Mouse (Mus musculus): ENCODE data around the gene Zfp607b. TPM values are rescaled to one million over a fixed set of nuclear protein-coding genes. Genes with fewer than 3 reads are reported as not detected.

Gene Zfp607b
- polyA plus RNA-seq, 1 experiment from 2014 or later: 4.1 TPM

DNA sequence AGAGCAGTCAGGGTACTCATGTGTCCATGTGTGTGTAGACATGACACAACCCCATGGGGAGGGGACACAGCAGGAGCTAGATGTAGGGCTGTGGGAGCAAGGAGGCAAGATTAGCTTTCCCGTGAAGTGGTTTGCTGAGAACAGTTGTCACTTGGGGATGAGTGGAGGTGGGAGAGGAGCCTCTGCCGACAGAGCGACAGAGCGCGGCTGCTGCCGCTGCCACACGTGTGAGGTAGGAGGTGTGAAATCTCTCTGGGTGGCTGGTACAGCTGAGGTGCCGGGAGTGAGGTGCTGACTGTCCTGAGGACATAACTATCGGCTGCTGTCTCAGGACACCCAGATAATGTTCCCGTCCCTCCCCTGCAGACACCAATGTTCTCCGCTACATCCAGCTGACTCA is 33.6 kb upstream of the Zfp607b start:
- ATAC-seq (ENCODE audit: insufficient read depth, low FRiP score): no peak
- Histone ChIP-seq H3K9me3 (replicated peaks; ENCODE audit: control insufficient read depth, low read length) (no peaks in the 10 kb centered on the region), H3K27me3 (ENCODE audit: control insufficient read depth, insufficient read depth, low read length) (peaks cover 53% of the 10 kb centered on the region), H3K9ac (ENCODE audit: low read length) (no peak overlapping the region), H3K4me1 (ENCODE audit: control insufficient read depth, insufficient read depth, low read length) (peaks cover 4% of the 10 kb centered on the region; the same call in 1 of the 2 replicates), H3K27ac (ENCODE audit: low read length) (no peak overlapping the region), H3K4me2 (ENCODE audit: low read depth, low read length) (no peak overlapping the region), H3K36me3 (ENCODE audit: control insufficient read depth, insufficient read depth, low read length) (no peaks in the 10 kb centered on the region), H3K4me3 (replicated peaks; ENCODE audit: low read length) (no peak overlapping the region)
- WGBS: 39% methylated on average over 11 of the region's 11 CpGs

DNA sequence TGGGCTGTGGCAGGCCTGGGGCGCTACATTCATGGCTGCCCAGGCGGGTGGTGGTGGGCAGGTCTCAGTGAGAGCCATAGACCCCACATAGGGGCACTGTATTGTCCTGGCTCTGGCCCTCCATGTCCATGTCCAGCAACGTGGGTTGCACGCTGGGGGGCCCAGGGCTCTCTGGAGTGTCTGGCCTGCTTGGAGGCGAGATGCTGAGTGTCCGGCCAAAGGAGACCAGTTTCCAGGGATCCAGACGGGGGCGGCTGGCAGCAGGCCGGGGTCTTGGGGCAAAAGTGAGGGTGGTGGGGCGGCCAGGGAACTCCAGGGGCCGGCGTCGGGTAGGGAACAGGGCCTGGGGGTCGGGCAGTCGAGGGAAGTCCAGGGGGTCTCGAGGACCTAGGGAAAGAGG is 32.5 kb upstream of the Zfp607b start:
- Histone ChIP-seq H3K9me3 (replicated peaks; ENCODE audit: control insufficient read depth, low read length) (no peaks in the 10 kb centered on the region), H3K4me3 (replicated peaks; ENCODE audit: low read length) (no peak overlapping the region), H3K27me3 (ENCODE audit: control insufficient read depth, insufficient read depth, low read length) (peaks cover 53% of the 10 kb centered on the region), H3K27ac (ENCODE audit: low read length) (no peak overlapping the region), H3K9ac (ENCODE audit: low read length) (no peak overlapping the region), H3K4me1 (ENCODE audit: control insufficient read depth, insufficient read depth, low read length) (peaks cover 4% of the 10 kb centered on the region; the same call in 1 of the 2 replicates), H3K36me3 (ENCODE audit: control insufficient read depth, insufficient read depth, low read length) (no peaks in the 10 kb centered on the region), H3K4me2 (ENCODE audit: low read depth, low read length) (no peak overlapping the region)
- ATAC-seq (ENCODE audit: insufficient read depth, low FRiP score): no peak
- 88% methylated on average over 16 of the region's 16 CpGs for WGBS

DNA sequence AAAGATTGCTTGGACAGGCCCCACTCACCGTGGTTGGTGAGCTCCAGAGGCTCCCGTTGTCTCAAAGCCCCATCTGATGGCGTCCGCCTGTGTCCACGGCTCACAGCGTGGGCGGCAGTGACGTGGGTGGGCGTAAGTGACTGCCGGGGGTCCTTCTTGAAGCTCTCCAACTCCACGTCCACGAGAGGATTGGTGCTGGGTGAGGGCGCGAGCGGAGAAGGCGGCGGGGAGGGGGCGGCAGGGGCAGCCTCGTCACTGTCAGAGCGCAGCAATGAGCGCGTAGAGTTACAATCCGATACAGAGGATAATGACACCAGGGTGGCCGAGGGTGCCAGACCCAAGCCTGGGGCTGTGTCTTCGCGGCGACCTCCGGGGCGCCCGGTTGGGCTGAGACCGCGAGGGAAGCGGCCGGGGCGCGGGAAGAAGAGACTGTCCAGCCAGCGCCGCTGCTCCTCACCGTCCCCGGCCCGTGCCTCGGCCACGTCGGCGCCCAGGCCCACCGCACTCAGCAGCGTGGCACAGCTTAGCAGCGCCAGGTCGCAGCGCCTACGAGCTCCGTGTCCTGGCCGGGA is 31.2 kb upstream of the Zfp607b start:
- Histone ChIP-seq H3K4me1 (ENCODE audit: control insufficient read depth, insufficient read depth, low read length) (peaks cover 4% of the 10 kb centered on the region; the same call in 1 of the 2 replicates), H3K4me3 (replicated peaks; ENCODE audit: low read length) (no peak overlapping the region), H3K4me2 (ENCODE audit: low read depth, low read length) (no peak overlapping the region), H3K27ac (ENCODE audit: low read length) (no peak overlapping the region), H3K36me3 (ENCODE audit: control insufficient read depth, insufficient read depth, low read length) (no peaks in the 10 kb centered on the region), H3K9ac (ENCODE audit: low read length) (no peak overlapping the region), H3K9me3 (replicated peaks; ENCODE audit: control insufficient read depth, low read length) (no peaks in the 10 kb centered on the region), H3K27me3 (ENCODE audit: control insufficient read depth, insufficient read depth, low read length) (peaks cover 47% of the 10 kb centered on the region)
- no peak for ATAC-seq (ENCODE audit: insufficient read depth, low FRiP score)
- WGBS: 38% methylated on average over 53 of the region's 53 CpGs

DNA sequence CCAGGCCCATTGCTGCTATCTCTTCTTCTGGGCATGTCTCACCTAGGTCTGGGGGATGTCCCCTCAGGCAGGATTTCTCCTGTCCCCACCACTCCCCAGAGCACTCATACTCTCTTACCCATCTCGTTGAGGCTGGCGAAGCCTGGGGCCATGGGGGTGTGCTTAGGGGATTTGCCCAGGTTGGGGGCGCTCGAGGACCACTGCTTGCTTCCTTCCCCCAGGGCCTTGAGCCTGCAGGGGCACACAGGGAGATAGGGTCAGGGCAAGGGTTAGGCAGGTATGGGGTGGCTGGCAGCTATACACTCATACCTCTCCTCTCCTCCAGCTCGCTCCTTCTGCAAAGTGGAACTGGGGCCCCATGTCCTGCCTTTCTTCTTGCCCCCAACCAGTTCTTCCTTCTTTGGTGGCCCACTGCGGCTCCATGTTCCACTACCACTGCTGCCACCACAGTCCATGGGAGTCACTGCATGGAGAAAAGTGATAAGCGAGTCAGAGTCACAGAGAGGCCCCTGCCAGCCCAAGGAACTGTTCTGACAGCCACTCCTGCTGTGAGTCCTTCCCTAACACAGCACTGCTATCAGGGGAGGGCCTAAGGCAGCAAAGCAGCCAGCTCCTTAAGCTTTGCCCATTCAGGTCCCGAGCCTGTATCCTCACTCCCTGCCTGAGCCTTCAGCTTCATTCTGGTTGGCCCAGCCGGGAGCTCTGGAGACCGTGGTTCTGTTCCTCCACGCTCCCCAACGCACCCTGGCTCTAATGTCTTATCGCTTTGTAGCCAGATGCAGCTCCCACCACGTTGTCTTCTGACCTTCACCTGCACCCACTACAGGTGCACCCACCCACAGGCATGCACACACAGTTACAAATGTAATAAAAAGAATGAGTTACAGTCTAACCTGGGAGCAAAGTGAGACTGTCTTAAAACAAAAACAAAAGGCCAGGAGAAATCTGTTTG is 30.2 kb upstream of the Zfp607b start:
- Histone ChIP-seq H3K4me1 (ENCODE audit: control insufficient read depth, insufficient read depth, low read length) (peaks cover 2% of the 10 kb centered on the region; the same call in 1 of the 2 replicates), H3K4me2 (ENCODE audit: low read depth, low read length) (no peak overlapping the region), H3K36me3 (ENCODE audit: control insufficient read depth, insufficient read depth, low read length) (no peaks in the 10 kb centered on the region), H3K27ac (ENCODE audit: low read length) (no peak overlapping the region), H3K9me3 (replicated peaks; ENCODE audit: control insufficient read depth, low read length) (no peaks in the 10 kb centered on the region), H3K27me3 (ENCODE audit: control insufficient read depth, insufficient read depth, low read length) (peaks cover 36% of the 10 kb centered on the region), H3K4me3 (replicated peaks; ENCODE audit: low read length) (no peak overlapping the region), H3K9ac (ENCODE audit: low read length) (no peak overlapping the region)
- ATAC-seq (ENCODE audit: insufficient read depth, low FRiP score): no peak
- WGBS: 66% methylated on average over 14 of the region's 14 CpGs

DNA sequence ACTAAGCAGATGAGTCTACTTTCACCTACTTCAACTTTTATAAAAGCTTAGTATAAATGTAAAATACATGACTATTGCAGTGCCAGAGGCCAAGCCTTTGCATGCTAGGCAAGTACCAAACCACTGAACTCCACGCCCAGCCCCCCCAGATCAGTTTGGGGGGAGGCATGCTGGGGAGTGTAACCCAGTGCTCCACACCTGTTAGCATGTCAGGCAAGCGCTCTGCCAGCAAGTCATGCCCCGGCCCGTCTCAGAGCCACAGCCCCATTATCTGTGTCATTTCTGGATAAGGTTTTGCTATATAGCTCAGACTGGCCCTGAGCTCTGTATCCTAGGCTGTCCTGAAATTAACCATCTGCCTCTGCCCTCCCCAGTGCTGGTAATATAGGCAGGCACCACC is 27.1 kb upstream of the Zfp607b start:
- Histone ChIP-seq H3K4me1 (ENCODE audit: control insufficient read depth, insufficient read depth, low read length) (no peaks in the 10 kb centered on the region), H3K27ac (ENCODE audit: low read length) (no peak overlapping the region), H3K4me2 (ENCODE audit: low read depth, low read length) (no peak overlapping the region), H3K36me3 (ENCODE audit: control insufficient read depth, insufficient read depth, low read length) (no peaks in the 10 kb centered on the region), H3K9me3 (replicated peaks; ENCODE audit: control insufficient read depth, low read length) (no peaks in the 10 kb centered on the region), H3K9ac (ENCODE audit: low read length) (no peak overlapping the region), H3K27me3 (ENCODE audit: control insufficient read depth, insufficient read depth, low read length) (peaks cover 12% of the 10 kb centered on the region; the same call in 1 of the 2 replicates), H3K4me3 (replicated peaks; ENCODE audit: low read length) (no peak overlapping the region)
- WGBS: 76% methylated on average over 4 of the region's 4 CpGs
- ATAC-seq (ENCODE audit: insufficient read depth, low FRiP score): no peak

DNA sequence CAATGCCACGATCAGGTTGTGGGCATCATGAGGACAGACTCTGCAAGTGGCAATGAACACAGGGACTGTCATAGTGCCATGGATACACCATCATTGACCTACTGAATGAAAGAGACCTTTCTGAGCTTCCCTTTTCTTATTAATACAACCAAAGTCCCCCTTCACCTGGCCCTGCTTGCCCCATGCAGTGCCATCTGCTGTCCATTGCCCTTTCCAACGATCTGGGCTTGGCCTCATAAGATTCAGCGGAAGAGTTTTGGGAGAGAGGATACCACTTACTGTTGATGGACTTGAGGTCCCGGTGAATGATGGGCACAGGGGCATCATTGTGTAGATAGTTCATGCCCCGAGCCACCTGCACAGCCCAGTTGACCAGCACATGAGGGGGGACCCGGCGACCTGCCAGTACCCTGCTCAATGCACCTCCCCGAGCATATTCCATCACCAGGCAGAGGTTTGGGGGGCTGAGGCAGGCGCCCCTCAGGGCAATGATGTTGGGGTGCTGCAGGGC is 16.0 kb upstream of the Zfp607b start:
- Histone ChIP-seq H3K4me3 (replicated peaks; ENCODE audit: low read length) (peak overlapping the region; percentile 74), H3K9me3 (replicated peaks; ENCODE audit: control insufficient read depth, low read length) (no peaks in the 10 kb centered on the region), H3K9ac (ENCODE audit: low read length) (peak overlapping the region; percentile 87), H3K4me1 (ENCODE audit: control insufficient read depth, insufficient read depth, low read length) (peaks cover 16% of the 10 kb centered on the region), H3K27me3 (ENCODE audit: control insufficient read depth, insufficient read depth, low read length) (no peaks in the 10 kb centered on the region), H3K27ac (ENCODE audit: low read length) (no peak overlapping the region), H3K36me3 (ENCODE audit: control insufficient read depth, insufficient read depth, low read length) (no peaks in the 10 kb centered on the region), H3K4me2 (ENCODE audit: low read depth, low read length) (peak overlapping the region; percentile 94)
- no peak for ATAC-seq (ENCODE audit: insufficient read depth, low FRiP score)
- 49% methylated on average over 9 of the region's 9 CpGs for WGBS

DNA sequence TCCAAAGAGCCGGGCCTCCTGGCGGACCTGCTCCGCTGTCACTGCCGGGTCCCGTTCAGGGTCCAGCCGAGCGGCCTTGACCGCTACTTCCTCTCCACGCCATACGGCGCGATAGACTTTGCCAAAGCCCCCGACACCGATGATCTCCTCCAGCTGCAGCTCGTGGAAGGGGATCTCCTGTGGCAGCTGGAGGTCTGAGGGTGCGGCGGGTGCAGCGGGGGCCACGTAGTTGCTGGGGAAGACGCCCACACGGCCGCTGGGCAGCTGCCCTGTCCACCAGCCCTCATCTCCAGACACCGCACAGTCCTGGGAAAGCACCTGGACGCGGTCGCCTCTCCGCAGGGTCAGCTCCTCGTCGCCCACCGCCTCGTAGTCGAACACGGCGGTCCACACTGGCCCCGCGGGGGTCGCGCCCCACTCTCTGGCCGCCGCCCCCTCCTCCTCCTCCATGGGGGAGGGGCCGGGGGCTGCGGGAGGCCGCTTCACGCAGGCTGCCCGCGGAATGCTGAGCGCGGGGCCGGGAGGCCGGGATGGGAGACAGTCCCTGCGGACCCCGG is 15.5 kb upstream of the Zfp607b start:
- H3K27me3 ChIP-seq (ENCODE audit: control insufficient read depth, insufficient read depth, low read length): no peaks in the 10 kb centered on the region
- peaks cover 16% of the 10 kb centered on the region for H3K4me1 ChIP-seq (ENCODE audit: control insufficient read depth, insufficient read depth, low read length)
- no peaks in the 10 kb centered on the region for H3K36me3 ChIP-seq (ENCODE audit: control insufficient read depth, insufficient read depth, low read length)
- peak overlapping the region; percentile 87 for H3K9ac ChIP-seq (ENCODE audit: low read length)
- peak overlapping the region; percentile 74 for H3K4me3 ChIP-seq (replicated peaks; ENCODE audit: low read length)
- H3K27ac ChIP-seq (ENCODE audit: low read length): no peak overlapping the region; the same call in 1 of the 2 replicates
- 1% methylated on average over 51 of the region's 52 CpGs for WGBS
- H3K4me2 ChIP-seq (ENCODE audit: low read depth, low read length): peak overlapping the region; percentile 94
- ATAC-seq (ENCODE audit: insufficient read depth, low FRiP score): no peak
- H3K9me3 ChIP-seq (replicated peaks; ENCODE audit: control insufficient read depth, low read length): no peaks in the 10 kb centered on the region

DNA sequence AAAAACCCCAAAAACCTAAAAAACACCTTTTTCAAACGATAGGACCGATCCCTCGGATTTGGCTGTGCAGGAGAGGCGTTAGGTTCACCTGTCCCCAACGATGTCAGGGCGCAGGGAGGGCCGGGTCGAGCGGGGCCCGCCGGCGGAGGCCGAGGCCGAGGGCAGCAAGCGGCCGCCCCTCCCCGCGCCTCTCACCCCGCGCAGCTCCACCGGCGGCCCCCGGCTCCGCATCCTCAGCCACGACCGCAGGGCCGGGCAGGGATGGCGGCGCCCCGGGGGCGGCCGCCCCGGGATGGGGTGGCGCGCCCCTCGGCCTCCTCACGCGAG is 15.0 kb upstream of the Zfp607b start:
- H3K4me1 ChIP-seq (ENCODE audit: control insufficient read depth, insufficient read depth, low read length): peaks cover 16% of the 10 kb centered on the region
- H3K9me3 ChIP-seq (replicated peaks; ENCODE audit: control insufficient read depth, low read length): no peaks in the 10 kb centered on the region
- ATAC-seq (ENCODE audit: insufficient read depth, low FRiP score): peak; percentile 62
- no peaks in the 10 kb centered on the region for H3K36me3 ChIP-seq (ENCODE audit: control insufficient read depth, insufficient read depth, low read length)
- peak overlapping the region; percentile 87 for H3K9ac ChIP-seq (ENCODE audit: low read length)
- peak overlapping the region; percentile 89; the same call in 1 of the 2 replicates for H3K27ac ChIP-seq (ENCODE audit: low read length)
- H3K4me2 ChIP-seq (ENCODE audit: low read depth, low read length): peak overlapping the region; percentile 94
- peak overlapping the region; percentile 74 for H3K4me3 ChIP-seq (replicated peaks; ENCODE audit: low read length)
- 1% methylated on average over 38 of the region's 38 CpGs for WGBS
- no peaks in the 10 kb centered on the region for H3K27me3 ChIP-seq (ENCODE audit: control insufficient read depth, insufficient read depth, low read length)

Measured in stomach, embryonic 16.5 days (tissue).